Mouse (Mus musculus): ENCODE results near the gene Scyl3.

- no peak for TF ChIP-seq MAFK (IDR thresholded peaks at IDR 0.05; ENCODE audit: insufficient read depth, low read depth, low read length)
- no peak for TF ChIP-seq CHD2 (IDR thresholded peaks at IDR 0.05; ENCODE audit: low read depth, low read length)
- no peak for TF ChIP-seq ZC3H11A (IDR thresholded peaks at IDR 0.05; ENCODE audit: borderline replicate concordance, low read depth, low read length)
- no peak for TF ChIP-seq ZNF384 (IDR thresholded peaks at IDR 0.05; ENCODE audit: low read depth, low read length)
- no peak for TF ChIP-seq HCFC1 (IDR thresholded peaks at IDR 0.05; ENCODE audit: borderline replicate concordance, insufficient read depth, low read length)
These were observed 29.1 kb downstream of the Scyl3 start for GRCm38 (mm10) chr1:163958036-163958435.
